Mouse (Mus musculus): ENCODE data around the gene Rasgrf1.

GRCm38 (mm10) chr9:89879574-89879973 is 30.1 kb upstream of the Rasgrf1 start:
- TF ChIP-seq CTCF (IDR thresholded peaks at IDR 0.05; ENCODE audit: borderline replicate concordance, extremely low read depth, insufficient read depth, insufficient read length): no peak
- TF ChIP-seq POLR2A (IDR thresholded peaks at IDR 0.05; ENCODE audit: borderline replicate concordance, extremely low read depth, insufficient read depth, insufficient read length, poor library complexity, severe bottlenecking): no peak
